Mouse (Mus musculus): Measurements from ENCODE around the gene Thbs2. TPM values are rescaled to one million over a fixed set of nuclear protein-coding genes. Genes with fewer than 3 reads are reported as not detected.

Thbs2 gene
- total and polyA plus RNA-seq, 3 experiments, result 0.05 TPM; not detected in 2

GRCm38 (mm10) chr17:14724786-14725185 lies 30.8 kb upstream of the Thbs2 start:
- H3K36me3 ChIP-seq (replicated peaks), result no peaks in the 10 kb centered on the region
- H3K27me3 ChIP-seq (ENCODE audit: insufficient read depth, low read length), result no peaks in the 10 kb centered on the region; the same call in 1 of the 2 replicates
- H3K4me1 ChIP-seq (ENCODE audit: insufficient read depth, low read depth, low read length), result no peaks in the 10 kb centered on the region
- no peaks in the 10 kb centered on the region for H3K9me3 ChIP-seq (replicated peaks)
- no peak for ATAC-seq (ENCODE audit: extremely low read depth, insufficient number of reproducible peaks, low FRiP score, poor library complexity, severe bottlenecking)
- TF ChIP-seq POLR2AphosphoS5 (IDR thresholded peaks at IDR 0.05; ENCODE audit: insufficient replicate concordance, low read depth, low read length), result no peak
- TF ChIP-seq GATA2 (IDR thresholded peaks at IDR 0.05; ENCODE audit: borderline replicate concordance, low read depth, low read length), result no peak
- no peak overlapping the region for H3K4me3 ChIP-seq (ENCODE audit: low read depth, low read length)
- no peak for DNase-seq (ENCODE audit: low spot score)

- H3K4me1 ChIP-seq (ENCODE audit: insufficient read depth, low read depth, low read length), result no peaks in the 10 kb centered on the region
- TF ChIP-seq TAL1 (conservative IDR thresholded peaks at IDR 0.05; ENCODE audit: low read depth, low read length) (no peak), CTCF (IDR thresholded peaks at IDR 0.05; ENCODE audit: low read depth, low read length) (no peak), GATA1 (IDR thresholded peaks at IDR 0.05; ENCODE audit: borderline replicate concordance, low read length) (no peak), POLR2AphosphoS5 (IDR thresholded peaks at IDR 0.05; ENCODE audit: insufficient replicate concordance, low read depth, low read length) (no peak), GATA2 (IDR thresholded peaks at IDR 0.05; ENCODE audit: borderline replicate concordance, low read depth, low read length) (no peak)
- no peaks in the 10 kb centered on the region for H3K36me3 ChIP-seq (replicated peaks)
- H3K27me3 ChIP-seq (ENCODE audit: insufficient read depth, low read length), result no peaks in the 10 kb centered on the region; the same call in 1 of the 2 replicates
- no peak overlapping the region for H3K4me3 ChIP-seq (ENCODE audit: low read depth, low read length)
- no peak for ATAC-seq (ENCODE audit: extremely low read depth, insufficient number of reproducible peaks, low FRiP score, poor library complexity, severe bottlenecking)
- no peak for DNase-seq (ENCODE audit: low spot score)
- no peaks in the 10 kb centered on the region for H3K9me3 ChIP-seq (replicated peaks)
These were observed 27.3 kb upstream of the Thbs2 start for GRCm38 (mm10) chr17:14721325-14721724.

DNA sequence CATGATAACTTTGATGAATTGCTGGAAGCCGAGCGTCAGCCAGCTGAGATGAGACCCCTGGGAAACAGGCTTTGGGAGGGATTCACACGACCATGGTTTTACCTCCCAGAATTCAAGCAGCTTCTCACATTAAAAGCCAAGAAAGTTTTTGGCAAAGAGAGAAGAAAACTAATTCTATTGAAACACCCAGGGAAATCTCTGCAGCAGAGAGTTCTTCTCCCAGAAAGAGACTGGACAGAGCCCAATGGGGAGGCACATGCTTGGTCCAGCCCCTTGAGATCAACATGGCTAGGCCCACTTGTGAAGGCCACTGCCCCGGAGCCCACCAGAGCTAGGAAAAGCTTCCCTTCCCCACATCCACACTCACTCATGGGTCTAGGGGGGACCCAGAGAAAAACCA lies 26.9 kb upstream of the Thbs2 start:
- Histone ChIP-seq H3K4me1 (ENCODE audit: insufficient read depth, low read depth, low read length) (no peaks in the 10 kb centered on the region), H3K9me3 (replicated peaks) (no peaks in the 10 kb centered on the region), H3K4me3 (ENCODE audit: low read depth, low read length) (no peak overlapping the region), H3K27me3 (ENCODE audit: insufficient read depth, low read length) (no peaks in the 10 kb centered on the region; the same call in 1 of the 2 replicates), H3K36me3 (replicated peaks) (no peaks in the 10 kb centered on the region)
- no peak for ATAC-seq (ENCODE audit: extremely low read depth, insufficient number of reproducible peaks, low FRiP score, poor library complexity, severe bottlenecking)
- no peak for TF ChIP-seq POLR2AphosphoS5 (IDR thresholded peaks at IDR 0.05; ENCODE audit: insufficient replicate concordance, low read depth, low read length)
- TF ChIP-seq TAL1 (conservative IDR thresholded peaks at IDR 0.05; ENCODE audit: low read depth, low read length), result no peak
- no peak for TF ChIP-seq GATA2 (IDR thresholded peaks at IDR 0.05; ENCODE audit: borderline replicate concordance, low read depth, low read length)
- TF ChIP-seq GATA1 (IDR thresholded peaks at IDR 0.05; ENCODE audit: borderline replicate concordance, low read length), result no peak
- TF ChIP-seq CTCF (IDR thresholded peaks at IDR 0.05; ENCODE audit: low read depth, low read length), result no peak
- DNase-seq (ENCODE audit: low spot score), result no peak

DNA sequence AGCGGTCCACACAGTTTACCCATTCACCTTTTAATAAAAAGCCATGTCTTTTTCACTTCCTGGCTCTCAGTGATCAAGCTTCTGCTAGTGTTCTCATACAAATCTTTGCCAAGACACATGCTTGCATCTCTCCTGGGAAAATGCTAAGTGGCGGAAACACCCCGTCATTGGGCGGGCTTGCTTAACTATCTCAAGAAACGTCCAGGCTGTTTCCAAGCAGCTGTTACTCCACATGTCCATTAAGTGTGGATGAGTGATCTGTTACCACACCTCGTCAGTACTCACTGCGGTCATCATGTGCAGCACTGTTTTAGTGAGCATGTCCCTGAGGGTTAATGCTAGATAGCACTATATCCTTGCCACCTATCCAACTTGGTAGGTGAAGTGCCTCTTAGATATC lies 26.2 kb upstream of the Thbs2 start:
- no peak for TF ChIP-seq GATA1 (IDR thresholded peaks at IDR 0.05; ENCODE audit: borderline replicate concordance, low read length)
- TF ChIP-seq POLR2AphosphoS5 (IDR thresholded peaks at IDR 0.05; ENCODE audit: insufficient replicate concordance, low read depth, low read length), result no peak
- no peak for TF ChIP-seq CTCF (IDR thresholded peaks at IDR 0.05; ENCODE audit: low read depth, low read length)
- no peak for TF ChIP-seq TAL1 (conservative IDR thresholded peaks at IDR 0.05; ENCODE audit: low read depth, low read length)
- TF ChIP-seq GATA2 (IDR thresholded peaks at IDR 0.05; ENCODE audit: borderline replicate concordance, low read depth, low read length), result no peak
- H3K27me3 ChIP-seq (ENCODE audit: insufficient read depth, low read length), result no peaks in the 10 kb centered on the region; the same call in 1 of the 2 replicates
- no peaks in the 10 kb centered on the region for H3K36me3 ChIP-seq (replicated peaks)
- DNase-seq (ENCODE audit: low spot score) (no peak), ATAC-seq (ENCODE audit: extremely low read depth, insufficient number of reproducible peaks, low FRiP score, poor library complexity, severe bottlenecking) (no peak)
- no peaks in the 10 kb centered on the region for H3K9me3 ChIP-seq (replicated peaks)
- H3K4me1 ChIP-seq (ENCODE audit: insufficient read depth, low read depth, low read length), result no peaks in the 10 kb centered on the region
- H3K4me3 ChIP-seq (ENCODE audit: low read depth, low read length), result no peak overlapping the region

DNA sequence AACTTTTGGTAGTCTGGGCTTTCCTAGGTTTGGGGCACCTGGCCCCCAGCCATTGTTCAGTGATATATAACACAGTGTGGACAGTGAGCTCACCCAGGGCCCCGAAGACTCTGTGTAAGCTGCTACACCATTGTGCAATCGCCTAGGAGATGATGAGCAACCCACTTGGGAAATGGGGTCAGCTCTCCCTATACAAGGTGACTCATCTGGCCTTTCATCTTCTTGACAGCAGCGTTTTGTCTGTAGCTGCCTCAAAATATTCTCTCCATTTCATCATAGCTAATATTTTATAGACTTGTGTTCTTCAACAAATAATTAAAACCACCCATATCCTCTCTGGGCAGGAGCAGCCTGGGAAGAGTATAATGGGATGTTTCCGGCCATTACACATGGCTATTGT lies 24.8 kb upstream of the Thbs2 start:
- TF ChIP-seq GATA1 (IDR thresholded peaks at IDR 0.05; ENCODE audit: borderline replicate concordance, low read length), result no peak
- no peak for TF ChIP-seq POLR2AphosphoS5 (IDR thresholded peaks at IDR 0.05; ENCODE audit: insufficient replicate concordance, low read depth, low read length)
- no peak for TF ChIP-seq GATA2 (IDR thresholded peaks at IDR 0.05; ENCODE audit: borderline replicate concordance, low read depth, low read length)
- no peak for TF ChIP-seq CTCF (IDR thresholded peaks at IDR 0.05; ENCODE audit: low read depth, low read length)
- no peak for TF ChIP-seq TAL1 (conservative IDR thresholded peaks at IDR 0.05; ENCODE audit: low read depth, low read length)
- H3K9me3 ChIP-seq (replicated peaks), result no peaks in the 10 kb centered on the region
- H3K4me3 ChIP-seq (ENCODE audit: low read depth, low read length), result no peak overlapping the region
- DNase-seq (ENCODE audit: low spot score), result no peak
- ATAC-seq (ENCODE audit: extremely low read depth, insufficient number of reproducible peaks, low FRiP score, poor library complexity, severe bottlenecking), result no peak
- H3K27me3 ChIP-seq (ENCODE audit: insufficient read depth, low read length), result peaks cover 3% of the 10 kb centered on the region; the same call in 1 of the 2 replicates
- H3K36me3 ChIP-seq (replicated peaks), result no peaks in the 10 kb centered on the region
- H3K4me1 ChIP-seq (ENCODE audit: insufficient read depth, low read depth, low read length), result no peaks in the 10 kb centered on the region

GRCm38 (mm10) chr17:14714782-14715181 lies 20.7 kb upstream of the Thbs2 start:
- Histone ChIP-seq H3K4me3 (ENCODE audit: low read depth, low read length) (no peak overlapping the region), H3K9me3 (replicated peaks) (no peaks in the 10 kb centered on the region), H3K27me3 (ENCODE audit: insufficient read depth, low read length) (peaks cover 6% of the 10 kb centered on the region; the same call in 1 of the 2 replicates), H3K4me1 (ENCODE audit: insufficient read depth, low read depth, low read length) (no peaks in the 10 kb centered on the region), H3K36me3 (replicated peaks) (no peaks in the 10 kb centered on the region)
- DNase-seq (ENCODE audit: low spot score) (no peak), ATAC-seq (ENCODE audit: extremely low read depth, insufficient number of reproducible peaks, low FRiP score, poor library complexity, severe bottlenecking) (no peak)
- TF ChIP-seq GATA2 (IDR thresholded peaks at IDR 0.05; ENCODE audit: borderline replicate concordance, low read depth, low read length) (no peak), CTCF (IDR thresholded peaks at IDR 0.05; ENCODE audit: low read depth, low read length) (no peak), POLR2AphosphoS5 (IDR thresholded peaks at IDR 0.05; ENCODE audit: insufficient replicate concordance, low read depth, low read length) (no peak), TAL1 (conservative IDR thresholded peaks at IDR 0.05; ENCODE audit: low read depth, low read length) (no peak), GATA1 (IDR thresholded peaks at IDR 0.05; ENCODE audit: borderline replicate concordance, low read length) (no peak)
